Mouse (Mus musculus) intestine, postnatal 0 days (tissue): ENCODE measurements at regions not wholly inside any gene's neighbourhood (a gene's known extent, or its start where the extent isn't known, plus 50 kb on each side); places are given as distances from the start of the nearest gene placed in this dataset.

Source experiments
- ATAC-seq: fragments of 200-750 bp; cut with Nextera tagmentation; 2 replicates; pipeline ENCODE4 v1.8.0; 2017; ENCODE audit warnings: mild to moderate bottlenecking, moderate TSS enrichment, moderate library complexity
- H3K27ac ChIP-seq: fragments of 300-500 bp; sonication (generic); 2 replicates; pipeline ENCODE4 v1.5.1; 2014; ENCODE audit warnings: mild to moderate bottlenecking, low read depth, low read length, moderate library complexity
- H3K27me3 ChIP-seq: fragments of 300-500 bp; sonication (generic); replicated peaks from 2 replicates; pipeline ENCODE4 v1.6.1; 2014; ENCODE audit warnings: low read length, mixed read lengths; ENCODE audit not compliant: control insufficient read depth, insufficient read depth
- H3K36me3 ChIP-seq: fragments of 300-500 bp; sonication (generic); 2 replicates; pipeline ENCODE4 v1.6.1; 2014; ENCODE audit warnings: mild to moderate bottlenecking, moderate library complexity; ENCODE audit not compliant: control insufficient read depth, insufficient read depth
- H3K4me1 ChIP-seq: fragments of 300-500 bp; sonication (generic); replicated peaks from 2 replicates; pipeline ENCODE4 v1.6.1; 2014; ENCODE audit warnings: antibody characterized with exemption, low read length, mixed read lengths; ENCODE audit not compliant: control insufficient read depth, insufficient read depth
- H3K4me2 ChIP-seq: fragments of 300-500 bp; sonication (generic); replicated peaks from 2 replicates; pipeline ENCODE4 v1.6.1; 2014; ENCODE audit warnings: low read depth, mild to moderate bottlenecking, moderate library complexity
- H3K4me3 ChIP-seq: fragments of 300-500 bp; sonication (generic); 2 replicates; pipeline ENCODE4 v1.5.1; 2014; ENCODE audit warnings: low read depth, low read length
- H3K9ac ChIP-seq: fragments of 300-500 bp; sonication (generic); 2 replicates; pipeline ENCODE4 v1.6.1; 2014; ENCODE audit warnings: mild to moderate bottlenecking, low read depth, low read length
- H3K9me3 ChIP-seq: fragments of 300-500 bp; sonication (generic); 2 replicates; pipeline ENCODE4 v1.6.1; 2016; ENCODE audit warnings: mixed run types; ENCODE audit not compliant: control insufficient read depth
- CTCF ChIP-seq: sonication (generic); IDR thresholded peaks from 2 replicates; pipeline ENCODE4 v1.5.1; 2016; ENCODE audit warnings: low read depth, mild to moderate bottlenecking, control low read depth, antibody characterized with exemption, moderate library complexity
- WGBS: fragments of 180-500 bp; shearing (Covaris S2); extraction: QIAGEN DNeasy Blood & Tissue Kit; methylation state at CpG from one replicate; pipeline ENCODE4 v1.1.7; 2014; 5-methylcytosine and 5-hydroxymethylcytosine counted together

GRCm38 (mm10) chr1:63910765-63911164 is 141.7 kb upstream of the 4933402D24Rik start:
- ATAC-seq: no peak
- no peaks in the 10 kb centered on the region for H3K9me3 ChIP-seq
- TF ChIP-seq CTCF: no peak
- H3K9ac ChIP-seq: no peak overlapping the region
- H3K4me2 ChIP-seq: no peak overlapping the region
- no peak overlapping the region for H3K27ac ChIP-seq
- H3K4me1 ChIP-seq: no peaks in the 10 kb centered on the region
- no peaks in the 10 kb centered on the region for H3K36me3 ChIP-seq
- H3K27me3 ChIP-seq: no peaks in the 10 kb centered on the region
- 79% methylated on average over 3 of the region's 3 CpGs for WGBS
- H3K4me3 ChIP-seq: no peak overlapping the region

GRCm38 (mm10) chr1:63909191-63909590 is 140.1 kb upstream of the 4933402D24Rik start:
- Histone ChIP-seq H3K4me3 (no peak overlapping the region), H3K27ac (no peak overlapping the region), H3K36me3 (no peaks in the 10 kb centered on the region), H3K27me3 (no peaks in the 10 kb centered on the region), H3K4me2 (no peak overlapping the region), H3K9me3 (no peaks in the 10 kb centered on the region), H3K9ac (no peak overlapping the region), H3K4me1 (no peaks in the 10 kb centered on the region)
- no peak for TF ChIP-seq CTCF
- no peak for ATAC-seq
- WGBS: 83% methylated on average over 2 of the region's 2 CpGs

- no peaks in the 10 kb centered on the region for H3K27me3 ChIP-seq
- no peak overlapping the region for H3K27ac ChIP-seq
- H3K4me3 ChIP-seq: no peak overlapping the region
- H3K4me1 ChIP-seq: no peaks in the 10 kb centered on the region
- H3K9ac ChIP-seq: no peak overlapping the region
- no peak for TF ChIP-seq CTCF
- H3K4me2 ChIP-seq: no peak overlapping the region
- ATAC-seq: no peak
- no peaks in the 10 kb centered on the region for H3K36me3 ChIP-seq
- H3K9me3 ChIP-seq: no peaks in the 10 kb centered on the region
- 51% methylated on average over 4 of the region's 4 CpGs for WGBS
These were observed 134.6 kb upstream of the 4933402D24Rik start for GRCm38 (mm10) chr1:63903620-63904019.

GRCm38 (mm10) chr1:63903201-63903600 is 134.1 kb upstream of the 4933402D24Rik start:
- Histone ChIP-seq H3K9me3 (no peaks in the 10 kb centered on the region), H3K4me1 (no peaks in the 10 kb centered on the region), H3K9ac (no peak overlapping the region), H3K4me3 (no peak overlapping the region), H3K4me2 (no peak overlapping the region), H3K27me3 (no peaks in the 10 kb centered on the region), H3K27ac (no peak overlapping the region), H3K36me3 (no peaks in the 10 kb centered on the region)
- WGBS: 27% methylated on average over 3 of the region's 3 CpGs
- no peak for TF ChIP-seq CTCF
- no peak for ATAC-seq

GRCm38 (mm10) chr1:63902391-63902790 is 133.3 kb upstream of the 4933402D24Rik start:
- Histone ChIP-seq H3K36me3 (no peaks in the 10 kb centered on the region), H3K4me3 (no peak overlapping the region), H3K9me3 (no peaks in the 10 kb centered on the region), H3K9ac (no peak overlapping the region), H3K4me2 (no peak overlapping the region), H3K4me1 (no peaks in the 10 kb centered on the region), H3K27me3 (no peaks in the 10 kb centered on the region), H3K27ac (no peak overlapping the region)
- TF ChIP-seq CTCF: no peak
- ATAC-seq: no peak
- WGBS: 8% methylated on average over 1 of the region's 1 CpGs

GRCm38 (mm10) chr1:63899631-63900577 is 130.8 kb upstream of the 4933402D24Rik start:
- no peaks in the 10 kb centered on the region for H3K4me1 ChIP-seq
- H3K9me3 ChIP-seq: no peaks in the 10 kb centered on the region
- WGBS: 83% methylated on average over 10 of the region's 10 CpGs
- no peak for ATAC-seq
- no peak overlapping the region for H3K4me2 ChIP-seq
- no peak overlapping the region for H3K4me3 ChIP-seq
- H3K36me3 ChIP-seq: no peaks in the 10 kb centered on the region
- TF ChIP-seq CTCF: no peak
- H3K27me3 ChIP-seq: no peaks in the 10 kb centered on the region
- no peak overlapping the region for H3K9ac ChIP-seq
- no peak overlapping the region for H3K27ac ChIP-seq
